Mouse (Mus musculus): ENCODE data around the gene Hils1.
"Not testable (repeated sequence)": the region's sequence is repeated elsewhere in the genome, so short reads cannot be mapped to it uniquely, and the experiment has no call there.

The Hils1 gene

GRCm38 (mm10) chr11:94957693-94958064 is 9.7 kb upstream of the Hils1 start:
- DNase-seq: no peak

DNA sequence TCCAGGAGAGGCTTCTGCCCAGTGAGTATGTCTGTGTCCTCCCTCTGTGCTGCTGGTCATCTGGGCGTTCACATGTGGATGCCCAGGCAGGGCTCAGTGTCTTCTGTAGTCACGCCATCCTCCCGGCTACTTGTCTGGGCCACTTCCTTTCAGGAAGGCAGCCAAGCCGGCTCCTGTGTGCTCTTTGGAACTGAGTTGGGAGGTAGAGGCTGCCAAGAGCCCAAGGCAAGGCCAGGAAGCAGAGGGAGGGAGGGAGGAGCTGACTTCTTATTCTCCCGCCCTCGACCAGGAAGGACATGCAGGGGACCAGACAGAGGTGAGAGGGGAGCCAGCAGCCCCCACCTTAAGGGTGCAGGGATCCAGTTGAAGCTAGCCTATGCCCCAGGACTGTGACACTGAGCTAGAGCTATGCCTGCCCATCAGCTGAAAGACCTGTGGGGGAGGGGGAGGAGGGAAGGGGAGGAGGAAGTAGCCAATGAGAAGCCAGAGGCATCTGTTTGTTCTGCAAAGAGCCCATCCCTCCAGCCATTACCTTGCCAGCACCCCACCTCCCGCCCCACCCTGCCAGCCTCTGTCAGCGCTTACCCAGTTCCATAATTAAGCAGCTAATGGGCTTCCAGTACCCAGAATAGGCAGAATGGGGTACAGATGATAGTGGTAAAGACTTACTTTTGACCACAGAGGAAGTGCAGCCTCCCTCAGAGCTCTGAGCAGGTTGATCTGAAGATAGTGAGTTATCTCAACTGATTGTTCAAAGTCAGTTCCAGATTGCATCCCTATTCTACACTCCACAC is 9.1 kb upstream of the Hils1 start:
- peak; percentile 61 for DNase-seq

- no peak for DNase-seq
These were observed 4.8 kb upstream of the Hils1 start for GRCm38 (mm10) chr11:94962534-94963101.

GRCm38 (mm10) chr11:94968187-94968586 is 794 bp downstream of the Hils1 start:
- DNase-seq: no peak

DNA sequence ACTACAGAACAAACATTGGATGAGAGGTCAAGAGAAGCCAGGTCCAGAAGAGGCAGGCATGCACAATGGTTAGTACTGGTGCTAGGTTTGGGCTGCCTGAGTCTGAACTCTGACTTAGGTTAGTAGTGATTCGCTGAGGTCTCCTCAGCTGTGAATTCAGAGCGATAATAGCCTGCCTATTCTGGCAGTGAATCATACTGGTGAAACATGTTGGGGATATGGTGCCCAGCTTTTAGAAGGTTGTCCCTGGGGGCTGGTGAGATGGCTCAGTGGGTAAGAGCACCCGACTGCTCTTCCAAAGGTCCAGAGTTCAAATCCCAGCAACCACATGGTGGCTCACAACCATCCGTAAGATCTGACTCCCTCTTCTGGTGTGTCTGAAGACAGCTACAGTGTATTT is 2.3 kb downstream of the Hils1 start:
- not testable (repeated sequence) for DNase-seq

DNA sequence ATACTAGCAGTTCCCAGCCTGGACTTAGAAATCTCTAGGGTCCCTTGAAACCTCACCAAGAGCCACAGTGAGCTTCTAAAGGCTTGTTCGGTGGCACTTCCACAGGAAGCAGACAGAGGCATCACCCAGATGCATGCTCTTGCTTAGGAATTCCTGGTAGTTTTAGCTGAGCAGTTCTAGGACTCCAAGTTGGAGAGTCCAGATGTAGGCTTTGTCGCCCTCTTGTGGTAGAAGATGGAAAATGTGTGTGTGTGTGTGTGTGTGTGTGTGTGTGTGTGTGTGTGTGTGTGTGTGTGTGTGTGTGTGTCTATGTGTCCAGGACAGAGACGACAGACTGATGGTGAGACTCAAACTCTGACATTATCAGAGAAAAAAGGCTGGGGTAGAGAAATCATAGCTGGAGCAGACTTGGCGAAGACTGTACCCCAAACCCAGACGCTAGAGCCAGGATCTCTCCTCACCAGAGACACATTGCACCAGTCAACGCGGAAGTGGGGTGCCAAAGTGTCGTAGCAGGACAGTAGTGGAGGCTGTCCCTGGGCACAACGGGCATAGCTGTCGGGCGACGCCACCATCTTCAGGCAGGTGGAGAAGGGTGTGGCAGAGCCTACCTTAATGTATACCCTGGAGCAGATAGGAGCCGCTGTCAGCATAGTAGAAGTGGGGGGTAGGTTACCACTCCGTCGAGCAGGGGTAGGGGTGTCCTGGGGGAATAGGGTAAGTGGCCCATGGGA is 3.0 kb downstream of the Hils1 start:
- DNase-seq: peak; percentile 81

- DNase-seq: peak; percentile 75
These were observed 4.7 kb downstream of the Hils1 start for GRCm38 (mm10) chr11:94971895-94972615.

DNA sequence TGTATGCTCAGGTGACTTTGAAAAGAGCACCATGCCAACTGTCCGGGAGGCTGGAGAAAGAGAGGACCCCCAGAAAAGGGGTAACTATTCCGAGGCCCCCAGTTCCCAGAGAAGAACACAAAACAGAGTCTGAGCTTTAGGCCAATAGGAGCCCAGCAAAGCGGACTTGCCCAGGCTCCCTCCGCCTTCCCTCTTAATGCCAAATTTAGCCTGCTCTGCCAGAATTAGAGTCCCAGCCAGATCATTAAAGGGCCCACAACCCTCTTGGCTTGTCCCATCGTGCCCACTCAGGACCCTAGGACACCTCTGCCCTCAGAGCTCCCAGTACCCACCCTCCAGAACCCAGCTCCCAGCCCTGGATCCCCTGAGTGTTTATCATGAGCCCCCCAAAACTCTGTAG is 5.5 kb downstream of the Hils1 start:
- no peak for DNase-seq

DNA sequence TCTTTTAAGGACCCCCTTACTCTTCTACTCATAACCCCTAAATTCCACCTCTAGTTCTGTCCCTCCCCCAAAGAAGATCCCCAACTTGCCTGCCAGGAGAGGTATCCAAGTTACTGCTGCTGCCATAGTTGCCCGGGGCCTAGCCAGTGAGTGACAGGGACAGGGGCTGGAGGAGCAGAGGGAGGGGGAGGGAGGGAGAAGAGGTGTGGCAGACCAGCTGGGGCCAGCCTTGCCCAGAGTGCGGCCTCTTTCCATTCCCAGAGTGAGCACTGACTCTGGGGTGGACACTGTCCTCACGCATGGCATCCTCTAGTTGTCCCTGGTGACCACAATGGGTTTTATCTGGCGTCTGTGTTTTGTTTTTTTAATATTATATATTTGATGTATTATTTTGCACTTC is 5.9 kb downstream of the Hils1 start:
- DNase-seq: no peak

DNA sequence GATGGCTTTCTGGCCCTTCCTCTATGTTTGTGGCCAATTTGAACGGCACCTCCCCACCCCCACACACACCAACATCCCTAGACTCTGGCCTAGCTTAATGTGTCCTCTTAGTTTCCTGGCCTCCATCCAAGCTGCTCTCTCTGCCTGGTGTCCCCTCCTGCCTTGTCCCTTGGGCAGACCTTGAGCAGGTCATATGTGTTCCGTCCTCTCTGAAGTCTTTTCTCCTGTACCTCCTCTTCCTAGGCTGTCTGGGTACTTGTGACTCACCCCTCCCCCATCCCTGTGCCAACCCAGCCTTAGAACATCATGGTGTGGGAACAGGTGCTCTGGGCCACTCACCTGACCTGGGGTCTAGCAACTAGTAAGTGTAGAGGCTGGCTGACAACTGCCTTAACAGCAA is 7.6 kb downstream of the Hils1 start:
- peak; percentile 57 for DNase-seq

- no peak for DNase-seq
These were observed 8.8 kb downstream of the Hils1 start, which contains the start of gene Sgca for GRCm38 (mm10) chr11:94976199-94976598. TSS of gene Sgca (minus strand) at chr11:94976327.

DNA sequence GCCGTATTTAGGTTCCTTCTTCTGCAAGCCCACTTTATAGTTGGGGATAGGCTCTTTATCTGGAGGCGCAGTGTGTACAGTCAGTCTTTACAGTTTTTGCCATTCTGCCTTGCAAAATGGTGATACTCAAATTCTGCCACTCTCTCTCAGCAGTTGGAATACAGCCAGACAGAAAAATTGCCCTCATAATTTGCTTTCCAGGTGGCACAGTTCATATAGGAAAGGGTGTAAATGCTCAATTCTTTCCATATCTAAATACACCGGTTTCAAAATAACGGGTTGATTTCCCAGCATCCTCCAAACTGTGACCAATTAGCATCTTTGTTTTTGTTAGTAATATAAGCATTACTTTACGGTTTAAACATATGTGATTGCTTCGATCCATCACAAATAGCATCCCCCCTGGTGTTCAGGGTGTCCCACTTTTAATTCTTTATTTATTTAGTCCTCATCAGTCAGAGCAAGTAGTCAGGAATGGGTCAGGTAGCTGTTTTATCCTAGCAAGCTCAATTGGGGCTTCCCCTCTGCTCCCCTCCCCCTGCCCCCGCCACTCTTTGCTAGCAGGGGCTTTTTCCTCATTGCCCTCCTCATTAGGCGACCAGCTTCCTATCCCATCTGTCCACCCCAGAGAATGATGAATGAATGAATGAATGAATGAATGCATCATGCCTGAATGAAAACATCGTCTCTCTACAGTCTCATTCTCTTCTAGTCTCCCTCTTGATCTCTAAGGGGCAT is 11.0 kb downstream of the Hils1 start:
- DNase-seq: peak; percentile 74

DNA sequence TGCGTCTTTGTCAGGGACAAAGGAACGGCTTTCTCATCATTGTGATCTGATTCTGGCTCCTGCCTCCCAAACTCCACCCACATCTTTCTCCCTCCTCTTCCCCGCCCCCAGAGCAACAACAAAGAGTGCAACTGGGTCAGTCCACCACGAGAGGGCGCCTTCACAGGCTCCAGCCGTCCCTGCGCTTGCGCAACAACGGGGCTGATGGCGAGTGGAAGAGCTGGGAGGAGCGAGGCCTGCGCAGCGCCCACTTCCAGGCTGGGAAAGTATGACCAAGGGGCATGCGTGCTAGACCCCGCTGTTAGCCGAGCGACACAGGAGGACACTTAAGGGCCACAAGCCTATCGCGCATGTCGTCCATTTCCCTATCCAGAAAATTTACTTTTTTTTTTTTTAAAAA is 11.6 kb downstream of the Hils1 start:
- DNase-seq: peak; percentile 98

DNA sequence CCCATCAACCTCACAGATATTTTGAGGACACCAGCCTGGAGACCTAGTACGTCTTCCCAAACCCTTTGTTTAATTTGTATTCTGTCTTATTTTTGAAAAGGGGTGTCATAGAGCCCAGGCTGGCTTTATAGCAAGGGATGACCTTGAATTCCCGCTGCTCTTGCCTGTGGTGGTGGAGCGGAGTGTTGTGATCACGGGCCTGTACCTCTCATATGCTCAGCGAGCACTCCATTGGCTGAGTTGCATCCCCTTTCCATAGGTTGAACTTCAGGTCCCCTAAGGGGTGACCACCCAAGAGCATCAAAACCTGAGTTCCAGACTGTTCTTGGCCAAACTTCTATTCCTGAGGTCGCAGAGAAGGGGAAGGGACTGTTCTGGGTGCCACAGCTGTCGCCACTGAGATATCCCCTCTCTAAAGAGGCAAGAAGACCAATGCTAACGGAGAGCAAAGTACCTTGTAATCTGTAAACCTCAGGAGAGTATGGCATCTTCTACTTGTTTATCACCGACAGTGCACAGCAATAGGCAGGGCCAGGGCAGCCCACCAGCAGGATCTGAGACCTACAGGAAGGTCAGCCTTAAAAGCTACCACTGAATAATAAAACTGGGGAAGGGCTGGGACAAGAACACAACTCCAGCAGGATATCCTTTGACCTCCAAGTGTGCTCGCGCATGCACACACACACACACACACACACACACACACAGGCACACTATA is 12.2 kb downstream of the Hils1 start:
- DNase-seq: peak; percentile 43

DNA sequence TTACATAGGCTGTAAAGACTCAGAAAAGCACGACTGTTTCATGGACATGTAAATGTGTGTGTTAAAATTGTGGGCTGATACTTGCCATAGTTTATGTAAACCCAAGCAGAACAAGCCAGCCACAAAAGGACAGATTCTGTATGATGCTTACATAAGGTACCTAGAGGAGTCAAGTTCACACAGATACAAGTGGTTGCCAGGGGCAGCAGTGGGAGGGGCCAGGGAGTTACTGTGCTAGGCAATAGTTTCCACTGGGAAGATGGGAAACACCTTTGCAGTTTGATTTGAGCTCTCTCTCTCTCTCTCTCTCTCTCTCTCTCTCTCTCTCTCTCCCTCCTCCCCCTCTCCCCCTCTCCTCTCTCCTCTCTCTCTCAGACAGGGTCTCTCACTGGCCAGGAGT is 17.7 kb downstream of the Hils1 start:
- no peak for DNase-seq

- no peak for DNase-seq
These were observed 18.4 kb downstream of the Hils1 start for GRCm38 (mm10) chr11:94985822-94986221.

- no peak for DNase-seq
These were observed 19.0 kb downstream of the Hils1 start for GRCm38 (mm10) chr11:94986435-94986834.

- no peak for DNase-seq
These were observed 19.9 kb downstream of the Hils1 start for GRCm38 (mm10) chr11:94987341-94987740.

- DNase-seq: no peak
These were observed 20.5 kb downstream of the Hils1 start for GRCm38 (mm10) chr11:94987851-94988250.

- DNase-seq: no peak
These were observed 21.6 kb downstream of the Hils1 start for GRCm38 (mm10) chr11:94988780-94989561.

DNA sequence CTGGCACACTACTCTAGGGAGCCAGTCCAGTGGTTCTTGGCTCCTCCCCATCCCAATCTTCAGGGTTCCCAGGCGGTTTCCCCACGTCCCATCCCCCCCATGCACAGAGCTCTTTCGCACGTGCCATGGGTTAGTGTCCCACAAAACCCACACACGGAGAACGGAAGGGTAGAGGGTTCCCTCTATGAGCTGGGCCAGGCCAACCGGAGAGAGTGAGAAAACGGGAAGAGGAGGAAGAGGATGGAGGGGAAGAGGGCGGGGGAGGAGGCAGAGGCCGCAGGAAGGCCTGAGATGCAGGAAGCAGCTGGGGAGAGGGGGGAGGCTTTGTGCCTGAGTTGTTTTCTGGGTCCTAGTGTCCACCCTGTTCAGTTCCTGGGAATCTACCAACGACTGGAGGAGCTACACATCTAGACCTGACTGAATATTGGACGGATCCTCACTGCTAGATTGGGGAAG is 22.2 kb downstream of the Hils1 start:
- DNase-seq: peak; percentile 92

Measured in cerebellum, adult 9-10 months (tissue).